Mouse (Mus musculus) left cerebral cortex, postnatal 25 days (tissue): ENCODE data around the gene Tppp3. TPM values are rescaled to one million over a fixed set of nuclear protein-coding genes. Genes with fewer than 3 reads are reported as not detected.

Experiments
- DNase-seq, 2 experiments: peaks; one replicate each; pipeline ENCODE4 v3.0.0; 2022; ENCODE audit warnings: low spot score in 2 of 2, mixed read lengths in 1 of 2
- intact Hi-C: fragments of 180-260 bp; cut with DNase I; formaldehyde crosslinking; loops from one replicate; pipeline ENCODE4 v1.15.1; 2025
- total RNA-seq, 2 experiments: library from RNA; stranded (reverse); gene quantifications; 2 replicates each; pipeline ENCODE4 v1.2.3; 2021

The Tppp3 gene
- total RNA-seq, 2 experiments from 2014 or later, result 30.1 to 37.5 TPM

- DNase-seq, result no peak
- intact Hi-C loops, result no loop called here
These were observed 29.9 kb downstream of the Tppp3 start for GRCm38 (mm10) chr8:105441433-105441832.

GRCm38 (mm10) chr8:105438865-105439264, 32.5 kb downstream of the Tppp3 start:
- no peak for DNase-seq
- intact Hi-C loops, result no loop called here

GRCm38 (mm10) chr8:105437078-105437748, 34.1 kb downstream of the Tppp3 start:
- DNase-seq, result no peak
- intact Hi-C loops, result no loop called here

DNA sequence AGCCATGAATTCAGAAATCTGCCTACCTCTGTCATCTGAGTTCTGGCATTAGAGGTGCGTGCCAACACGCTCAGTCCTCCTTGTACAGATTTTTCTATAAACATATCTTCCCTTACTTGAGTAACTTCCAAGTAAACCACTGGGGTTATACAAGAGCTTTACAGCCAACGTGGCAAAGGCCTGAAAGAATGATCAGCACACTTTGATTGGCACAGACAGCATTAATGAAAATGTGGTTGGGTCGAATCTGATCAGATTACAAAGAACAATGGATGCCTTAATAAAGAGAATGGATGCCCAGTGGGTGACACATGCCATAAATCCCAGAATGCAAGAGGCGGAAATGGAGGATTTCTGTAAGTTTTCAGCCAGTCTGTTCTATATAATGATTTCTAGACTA, 35.1 kb downstream of the Tppp3 start:
- intact Hi-C loops, result no loop called here
- DNase-seq, result no peak

GRCm38 (mm10) chr8:105434136-105434535, 37.2 kb downstream of the Tppp3 start:
- DNase-seq, result no peak
- intact Hi-C loops, result no loop called here

DNA sequence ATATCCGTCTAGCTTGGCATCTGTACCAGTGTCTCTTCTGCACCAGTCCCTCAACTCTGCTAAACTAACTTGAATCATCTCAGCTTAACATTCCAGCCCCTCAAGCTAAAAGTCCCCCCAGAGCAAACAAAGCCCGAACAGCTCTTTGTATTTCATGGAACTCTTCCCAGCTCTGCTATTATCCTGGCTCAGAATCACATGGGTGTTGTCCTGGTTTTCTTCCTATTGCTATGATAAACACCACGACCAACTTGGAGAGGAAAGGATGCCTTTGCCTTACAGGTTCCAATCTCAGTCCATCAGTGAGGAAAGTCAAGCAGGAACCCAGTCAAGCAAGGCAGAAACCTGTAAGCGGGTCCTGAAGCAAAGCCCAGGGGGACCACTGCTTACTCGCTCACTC, 37.8 kb downstream of the Tppp3 start:
- no peak for DNase-seq
- intact Hi-C loops, result no loop called here

- intact Hi-C loops, result no loop called here
- DNase-seq, result no peak
These were observed 38.3 kb downstream of the Tppp3 start for GRCm38 (mm10) chr8:105433021-105433420.

GRCm38 (mm10) chr8:105431743-105432515, 39.4 kb downstream of the Tppp3 start:
- no peak for DNase-seq
- intact Hi-C loops, result no loop called here

DNA sequence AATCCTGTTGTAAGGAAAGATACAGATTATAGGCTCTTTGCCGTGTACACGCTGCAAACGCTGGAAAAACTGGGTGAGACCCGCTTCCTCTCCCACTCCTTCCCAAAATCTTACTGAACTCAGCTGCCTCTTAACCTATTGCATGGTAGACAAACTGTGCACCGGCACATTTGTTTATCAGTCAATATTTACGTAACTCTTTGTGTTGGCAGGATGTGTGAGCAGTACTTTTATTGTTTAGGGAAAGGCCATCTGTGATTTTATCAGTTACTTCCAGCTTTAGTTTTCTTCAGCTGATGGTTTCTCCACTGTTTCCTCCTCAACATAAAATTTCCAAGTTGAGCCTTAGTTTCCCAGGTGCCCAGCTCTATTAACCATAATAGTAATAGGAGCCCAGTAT, 44.4 kb downstream of the Tppp3 start:
- no peak for DNase-seq
- intact Hi-C loops, result no loop called here

GRCm38 (mm10) chr8:105422006-105422405, 49.3 kb downstream of the Tppp3 start:
- intact Hi-C loops, result no loop called here
- DNase-seq, result no peak

DNA sequence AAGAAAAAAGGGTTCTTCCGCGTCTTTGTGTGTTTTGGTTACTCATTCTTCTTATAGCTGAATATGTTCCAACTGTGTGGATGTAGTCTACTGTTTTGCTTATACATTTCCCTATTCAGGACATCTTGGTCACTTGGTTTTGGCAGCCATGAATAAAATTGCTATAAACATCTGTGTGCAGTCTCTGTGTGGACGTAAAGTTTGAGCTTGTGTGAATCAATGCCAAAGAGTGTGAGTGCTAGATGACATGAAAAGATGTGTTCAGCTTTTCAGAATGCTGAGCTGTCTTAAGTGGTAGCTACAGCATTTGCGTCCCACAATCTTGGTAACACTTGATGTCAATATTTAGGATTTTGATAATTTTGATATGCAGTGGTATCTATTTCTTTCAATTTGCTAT, 51.5 kb downstream of the Tppp3 start:
- no peak for DNase-seq
- intact Hi-C loops, result no loop called here

GRCm38 (mm10) chr8:105418992-105419391, 52.3 kb downstream of the Tppp3 start:
- intact Hi-C loops, result no loop called here
- no peak for DNase-seq

Other genes starting within 250 kb of the Tppp3 start
- gene D230025D16Rik, start 246.4 kb downstream of the Tppp3 start, total RNA-seq, result 10 to 100 TPM; 37.6 to 38.1 TPM
- gene B3gnt9, start 216.4 kb downstream of the Tppp3 start, total RNA-seq, result 1 to 10 TPM; 2.1 to 2.4 TPM
- 1 to 10 TPM; 5.5 to 5.7 TPM for gene Tradd, start 206.9 kb downstream of the Tppp3 start, total RNA-seq
- under 1 TPM; 0.57 to 0.85 TPM for gene Fbxl8, start 206.9 kb downstream of the Tppp3 start, total RNA-seq
- 1 to 10 TPM; 6.9 to 7.9 TPM for gene Hsf4, start 201.7 kb downstream of the Tppp3 start, total RNA-seq
- gene Nol3, start 195.4 kb downstream of the Tppp3 start, total RNA-seq, result 1 to 10 TPM; 7.7 TPM
- 10 to 100 TPM; 25.4 to 29.1 TPM for gene 4931428F04Rik, start 181.7 kb downstream of the Tppp3 start, total RNA-seq
- gene Exoc3l, start 175.4 kb downstream of the Tppp3 start, total RNA-seq, result 1 to 10 TPM; 1.4 to 1.8 TPM
- gene E2f4, start 173.9 kb downstream of the Tppp3 start, total RNA-seq, result 10 to 100 TPM; 32.9 to 35.1 TPM
- 1 to 10 TPM in 1 of 2 experiments, under 1 TPM in 1; 0.62 to 1.8 TPM for gene Elmo3, start 165.9 kb downstream of the Tppp3 start, total RNA-seq
- gene Lrrc29, start 145.2 kb downstream of the Tppp3 start, total RNA-seq, result 1 to 10 TPM; 5.1 to 5.2 TPM
- 10 to 100 TPM; 39.8 to 41.7 TPM for gene Tmem208, start 145.2 kb downstream of the Tppp3 start, total RNA-seq
- gene Fhod1, start 123.6 kb downstream of the Tppp3 start, total RNA-seq, result 1 to 10 TPM; 2.5 to 3.2 TPM
- gene Slc9a5, start 122.7 kb downstream of the Tppp3 start, total RNA-seq, result 10 to 100 TPM; 39.1 to 42.6 TPM
- 1 to 10 TPM; 3.1 to 4.6 TPM for gene Plekhg4, start 98.3 kb downstream of the Tppp3 start, total RNA-seq
- not detected for gene Kctd19, start 58.0 kb downstream of the Tppp3 start, total RNA-seq
- gene Lrrc36, start 58.0 kb downstream of the Tppp3 start, total RNA-seq, result under 1 TPM; 0.28 to 0.41 TPM
- gene Zdhhc1, start 25.4 kb upstream of the Tppp3 start, total RNA-seq, result 10 to 100 TPM; 34.9 to 35.6 TPM
- not detected for gene Hsd11b2, start 47.2 kb upstream of the Tppp3 start, total RNA-seq
- gene Atp6v0d1, start 94.5 kb upstream of the Tppp3 start, total RNA-seq, result 100 to 1,000 TPM; 317 to 340 TPM
- 10 to 100 TPM; 77.0 to 81.5 TPM for gene Ripor1, start 133.7 kb upstream of the Tppp3 start, total RNA-seq
- gene Ctcf, start 165.0 kb upstream of the Tppp3 start, total RNA-seq, result 10 to 100 TPM; 63.7 to 68.5 TPM
- not detected for gene Agrp, start 165.9 kb upstream of the Tppp3 start, total RNA-seq
- 10 to 100 TPM; 58.0 to 61.9 TPM for gene Carmil2, start 214.7 kb upstream of the Tppp3 start, total RNA-seq
- 10 to 100 TPM; 44.5 to 51.9 TPM for gene Acd, start 229.6 kb upstream of the Tppp3 start, total RNA-seq
- gene Pard6a, start 229.6 kb upstream of the Tppp3 start, total RNA-seq, result 10 to 100 TPM; 41.2 to 46.6 TPM
- gene 4933405L10Rik, start 236.1 kb upstream of the Tppp3 start, total RNA-seq, result under 1 TPM; 0.53 to 0.60 TPM
- 1 to 10 TPM; 8.7 to 9.8 TPM for gene Enkd1, start 236.7 kb upstream of the Tppp3 start, total RNA-seq